Mouse (Mus musculus): ENCODE measurements at regions not wholly inside any gene's neighbourhood (a gene's known extent, or its start where the extent isn't known, plus 50 kb on each side); places are given as distances from the start of the nearest gene placed in this dataset.

DNA sequence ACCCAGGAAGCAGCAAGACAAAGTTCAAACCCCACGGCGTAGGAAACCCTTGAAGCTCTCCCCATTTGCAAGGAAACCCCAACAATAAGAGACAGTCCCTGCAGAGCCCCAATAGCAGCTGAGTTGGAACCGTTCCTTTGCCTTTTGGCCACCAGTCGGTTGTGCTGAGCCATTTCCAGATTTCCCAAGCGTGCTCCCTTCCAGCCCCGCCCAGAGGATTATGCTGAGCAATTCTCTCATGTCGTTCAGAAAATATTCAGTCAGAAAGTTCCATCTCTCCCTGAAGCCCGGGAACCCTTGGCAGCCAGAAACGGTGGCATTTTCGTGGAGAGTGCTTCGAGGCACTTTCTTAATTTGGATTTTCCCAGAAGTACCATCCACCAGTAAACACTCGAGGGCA, 117.2 kb upstream of the H2al1a start:
- no peak for TF ChIP-seq CTCF (IDR thresholded peaks at IDR 0.05; ENCODE audit: extremely low read depth, insufficient read depth, insufficient read length, insufficient replicate concordance)
- TF ChIP-seq POLR2A (IDR thresholded peaks at IDR 0.05; ENCODE audit: low read depth, low read length) = no peak

Data from spleen, adult 2 months (tissue).